Mouse (Mus musculus) gastrocnemius, postnatal 10 days (tissue): ENCODE measurements around the gene Slc35g2. TPM values are rescaled to one million over a fixed set of nuclear protein-coding genes. Genes with fewer than 3 reads are reported as not detected.

Experiments used
- DNase-seq: peaks from one replicate; pipeline ENCODE4 v3.0.0; 2021; ENCODE audit warnings: mixed read lengths
- long read RNA-seq, 2 experiments: library from polyadenylated mRNA; stranded (forward); transcript quantifications; one replicate each; pipeline ENCODE4 v2.0.0; 2021
- total RNA-seq, 2 experiments: library from RNA; stranded (reverse); gene quantifications; 2 replicates each; pipeline ENCODE4 v1.2.3; 2021

Slc35g2 gene
- total RNA-seq = under 1 TPM; 0.68 to 0.70 TPM
- long read RNA-seq, experiment 1, partial matches to known transcripts = 0 of 2 reads
- long read RNA-seq, experiment 1, other reads (novel, unspliced or antisense) = 0 of 2 reads
- long read RNA-seq, experiment 2, partial matches to known transcripts = 0 of 2 reads
- long read RNA-seq, experiment 2, other reads (novel, unspliced or antisense) = 1 of 2 reads

GRCm38 (mm10) chr9:100570626-100571233 lies at the start of gene Slc35g2:
TSS of gene Slc35g2 (minus strand) at chr9:100571090.
- peak; percentile 21 for DNase-seq

- DNase-seq = peak; percentile 51
These were observed 46.1 kb upstream of the Slc35g2 start for GRCm38 (mm10) chr9:100616947-100617346.

DNA sequence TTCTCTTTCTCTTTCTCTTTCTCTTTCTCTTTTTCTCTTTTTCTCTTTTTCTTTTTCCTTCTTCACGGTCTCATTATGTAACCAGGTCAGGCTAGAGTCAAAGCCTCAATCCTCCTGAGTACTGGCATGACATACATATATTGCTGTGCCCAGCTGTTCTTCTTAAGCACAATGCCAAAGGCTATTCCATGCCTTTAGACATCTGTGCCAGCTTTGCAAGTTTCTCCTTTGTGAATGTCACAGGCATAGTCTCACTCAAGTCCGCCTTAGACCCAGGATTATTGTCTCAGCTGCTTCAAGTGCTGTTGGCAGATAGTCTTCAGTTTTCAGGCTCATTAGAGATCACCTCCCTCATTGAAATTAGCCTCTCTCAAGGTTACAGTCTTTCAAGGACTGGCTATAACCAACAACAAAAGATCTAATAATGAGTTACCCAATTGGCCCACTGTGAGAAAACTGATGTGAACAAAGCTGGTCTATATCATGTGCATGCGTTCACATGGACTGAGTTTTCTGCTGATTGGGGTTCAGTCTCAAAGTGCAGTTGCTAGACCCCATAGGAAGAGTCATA lies 42.7 kb upstream of the Slc35g2 start:
- no peak for DNase-seq

- peak; percentile 14 for DNase-seq
These were observed 35.2 kb upstream of the Slc35g2 start for GRCm38 (mm10) chr9:100605985-100606554.

- no peak for DNase-seq
These were observed 34.6 kb upstream of the Slc35g2 start for GRCm38 (mm10) chr9:100605522-100605921.

DNA sequence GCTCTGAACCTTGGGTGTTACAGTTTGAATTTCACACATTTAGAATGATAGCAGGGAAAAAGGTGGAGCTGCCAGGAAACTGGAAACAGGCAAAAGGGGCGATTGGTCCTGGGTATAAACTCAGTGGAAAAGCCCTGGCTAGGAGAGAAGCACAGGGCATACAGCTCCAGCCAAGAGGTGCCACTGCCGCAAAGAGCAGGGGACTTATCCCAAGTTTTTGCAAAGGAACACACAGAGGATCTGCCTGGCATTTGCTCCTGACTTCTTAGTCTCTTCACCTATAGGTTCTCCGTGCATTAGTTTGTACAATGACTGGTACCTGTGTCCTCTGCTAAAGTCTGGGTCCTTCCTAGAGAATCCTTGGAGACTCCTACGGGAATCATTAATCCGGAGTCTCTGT lies 32.3 kb upstream of the Slc35g2 start:
- no peak for DNase-seq

DNA sequence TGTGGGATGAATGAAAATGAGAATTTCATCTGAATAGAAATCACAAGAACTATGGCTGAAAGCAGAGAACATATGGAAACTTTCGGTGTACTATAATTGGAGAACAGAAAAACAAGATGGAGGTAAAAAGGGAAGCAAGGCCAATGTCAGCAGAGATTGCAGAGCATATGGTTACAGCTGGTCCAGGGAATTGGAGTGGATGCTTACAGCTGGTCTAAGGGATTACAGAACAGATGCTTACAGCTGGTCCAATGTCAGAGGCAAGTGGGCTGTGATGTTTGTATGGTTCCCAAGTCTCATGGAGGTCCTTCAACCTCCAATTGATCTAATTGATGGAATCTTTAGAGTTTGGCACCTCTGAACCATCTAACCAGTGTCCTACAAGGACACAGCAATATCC lies 31.2 kb upstream of the Slc35g2 start:
- no peak for DNase-seq

GRCm38 (mm10) chr9:100599761-100600328 lies 29.0 kb upstream of the Slc35g2 start:
- no peak for DNase-seq

- no peak for DNase-seq
These were observed 26.7 kb upstream of the Slc35g2 start, which contains the start of gene Stag1 for GRCm38 (mm10) chr9:100597546-100597945. TSS of gene Stag1 (plus strand) at chr9:100597798.

- DNase-seq = no peak
These were observed 25.4 kb upstream of the Slc35g2 start for GRCm38 (mm10) chr9:100596317-100596716.

DNA sequence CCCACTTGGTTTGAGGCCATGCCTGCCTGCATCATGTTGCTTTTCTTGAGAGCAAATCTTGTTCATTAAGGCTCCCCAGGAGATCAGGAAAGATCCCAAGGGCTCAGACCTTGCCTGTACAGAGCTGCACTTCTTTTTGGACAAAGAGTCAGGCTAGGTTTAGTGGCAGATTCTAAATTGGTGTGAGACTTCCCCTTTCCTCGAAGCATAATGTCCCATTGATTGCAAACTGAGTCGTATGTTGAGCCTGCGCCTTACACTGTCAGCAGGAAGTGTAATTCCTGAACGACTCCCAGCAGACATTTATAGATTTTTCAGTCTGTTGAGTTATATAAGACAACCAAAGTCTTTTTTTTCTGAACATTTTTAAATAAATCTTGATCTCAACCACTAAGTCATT lies 19.6 kb upstream of the Slc35g2 start:
- no peak for DNase-seq

- DNase-seq = no peak
These were observed 13.1 kb upstream of the Slc35g2 start for GRCm38 (mm10) chr9:100584031-100584430.

GRCm38 (mm10) chr9:100582883-100583575 lies 12.1 kb upstream of the Slc35g2 start:
- DNase-seq = no peak

GRCm38 (mm10) chr9:100581543-100582492 lies 10.9 kb upstream of the Slc35g2 start:
- peak; percentile 40 for DNase-seq

DNA sequence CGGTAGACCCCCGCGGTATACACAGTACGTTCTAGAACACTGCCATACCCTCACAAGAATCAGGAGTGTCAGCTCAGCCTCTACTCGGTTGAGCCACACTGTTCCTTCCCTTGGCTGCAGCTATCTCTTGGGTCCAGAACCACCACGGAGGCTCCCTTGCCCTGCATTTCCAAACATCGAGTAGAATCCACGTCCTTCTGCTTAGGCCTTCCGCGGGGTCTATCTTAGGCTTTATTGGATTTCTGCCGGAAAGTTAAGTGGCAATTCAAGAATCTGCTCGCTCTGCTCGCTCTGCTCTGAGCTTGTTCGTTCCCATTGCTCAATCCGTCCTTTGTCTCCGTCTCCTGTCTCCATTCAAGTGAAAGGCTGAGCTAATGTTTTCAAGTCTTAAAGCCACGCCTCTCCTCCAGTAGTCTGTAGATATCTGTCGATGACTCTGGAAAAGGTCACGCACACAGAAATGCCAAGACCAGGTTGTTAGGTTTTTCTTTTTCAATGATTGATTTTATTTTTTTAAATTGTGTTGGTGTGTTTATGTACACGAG lies 9.4 kb upstream of the Slc35g2 start:
- no peak for DNase-seq

GRCm38 (mm10) chr9:100573942-100574341 lies 3.1 kb upstream of the Slc35g2 start:
- DNase-seq = no peak

DNA sequence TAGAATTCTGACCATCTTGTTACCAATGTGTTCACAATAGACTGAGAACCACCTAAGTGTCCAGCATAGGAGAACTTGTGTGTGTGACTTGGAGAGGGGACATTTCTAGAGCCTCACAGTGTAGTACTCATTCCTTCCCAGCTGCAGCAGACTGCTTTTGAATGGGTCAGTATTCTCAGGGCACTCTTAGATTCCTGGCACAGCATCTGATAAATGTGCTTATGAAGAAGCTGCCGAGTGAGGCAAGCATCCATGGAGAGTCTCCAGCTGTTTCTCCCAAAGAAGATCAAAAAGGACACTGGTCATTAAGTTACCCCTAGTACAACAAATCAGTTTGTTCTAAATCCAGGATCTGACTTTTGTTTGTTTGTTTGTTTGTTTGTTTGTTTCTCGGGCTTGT lies 2.4 kb upstream of the Slc35g2 start:
- DNase-seq = no peak

- no peak for DNase-seq
These were observed 621 bp upstream of the Slc35g2 start for GRCm38 (mm10) chr9:100571511-100571910.

- DNase-seq = peak; percentile 18
These were observed 878 bp downstream of the Slc35g2 start for GRCm38 (mm10) chr9:100569798-100570625.

GRCm38 (mm10) chr9:100560251-100560890 lies 10.5 kb downstream of the Slc35g2 start:
- no peak for DNase-seq
